ENCODE assay signal across 8 mouse cellular contexts in genomic region chr3:153973171-153973948, GRCm38 (mm10). TPM values are rescaled to one million over a fixed set of nuclear protein-coding genes. Genes with fewer than 3 reads are reported as not detected.
DNase-seq lines count a peak whose midpoint lies in the region; ATAC-seq and TF ChIP-seq lines count a peak whose summit lies in the region.

Gene Slc44a5 (plus strand): TSS chr3:153973436.

- WGBS in embryonic facial prominence, embryonic 11.5 days: under 1% methylated on average over 55 of the region's 66 CpGs
- 2% methylated on average over 63 of the region's 66 CpGs for WGBS in hindbrain, embryonic 14.5 days
- WGBS in liver, embryonic 13.5 days (ENCODE audit: insufficient replicate concordance): 2% methylated on average over 50 of the region's 66 CpGs

- H3K27ac ChIP-seq in ES-E14 (ENCODE audit: insufficient read depth, low read depth, low read length, poor library complexity, severe bottlenecking): no peak within 1 kb of the TSS
- H3K27ac ChIP-seq in embryonic facial prominence, embryonic 11.5 days (replicated peaks; ENCODE audit: low read depth, low read length): no peak within 1 kb of the TSS
- peak within 1 kb of the TSS; percentile 40; the same call in 1 of the 2 replicates for H3K27ac ChIP-seq in hindbrain, embryonic 14.5 days
- H3K27ac ChIP-seq in liver, embryonic 13.5 days: no peak within 1 kb of the TSS

- H3K4me2 ChIP-seq in embryonic facial prominence, embryonic 11.5 days (ENCODE audit: low read depth, low read length): peak within 1 kb of the TSS; percentile 99
- H3K4me2 ChIP-seq in hindbrain, embryonic 14.5 days (replicated peaks): peak within 1 kb of the TSS; percentile 85
- peak within 1 kb of the TSS; percentile 55 for H3K4me2 ChIP-seq in liver, embryonic 13.5 days

- peak; percentile 72 for ATAC-seq in embryonic facial prominence, embryonic 11.5 days (replicated peaks; ENCODE audit: insufficient number of reproducible peaks, low FRiP score, low TSS enrichment, low read depth)
- peak; percentile 89 for ATAC-seq in hindbrain, embryonic 14.5 days (ENCODE audit: low FRiP score)
- ATAC-seq in liver, embryonic 13.5 days (ENCODE audit: low read depth): no peak

- H3K9ac ChIP-seq in ES-E14 (ENCODE audit: insufficient read depth, low read depth, low read length, poor library complexity, severe bottlenecking): peak within 1 kb of the TSS; percentile 45
- peak within 1 kb of the TSS; percentile 70 for H3K9ac ChIP-seq in embryonic facial prominence, embryonic 11.5 days (replicated peaks; ENCODE audit: low read length)
- peak within 1 kb of the TSS; percentile 76 for H3K9ac ChIP-seq in hindbrain, embryonic 14.5 days
- H3K9ac ChIP-seq in liver, embryonic 13.5 days: no peak within 1 kb of the TSS

- DNase-seq in adrenal gland, postnatal 36 days: peak; percentile 27 to 32
- no peak for DNase-seq in adrenal gland, postnatal 4 days (ENCODE audit: low spot score in 2 of 2)
- DNase-seq in ES-E14 (ENCODE audit: low read depth, low spot score): no peak
- DNase-seq in embryonic facial prominence, embryonic 11.5 days (ENCODE audit: low spot score): peak; percentile 35
- peak; percentile 58 for DNase-seq in hindbrain, embryonic 14.5 days (ENCODE audit: low spot score)
- DNase-seq in liver, embryonic 13.5 days: no peak
- DNase-seq in right cerebral cortex, adult 2 months (ENCODE audit: low spot score in 2 of 2): peak; percentile 53
- DNase-seq in spleen, postnatal 14 days (ENCODE audit: low spot score in 2 of 2): no peak

- in situ Hi-C loops in ES-E14 (cut with MboI; ENCODE audit: low sequenced_read_pairs in 2 of 2, unreplicated experiment in 2 of 2): loop anchor here in 1 of 2 experiments (25.0 kb wide), 1 partner anchor 264 kb away; no protein-coding TSS in a partner anchor

- peaks cover 0 to 2% of the 10 kb centered on the region in 2 experiments; a peak in 1 of 4 replicates for H3K4me1 ChIP-seq in ES-E14 (ENCODE audit: control insufficient read depth in 2 of 2, insufficient read depth in 2 of 2, low read length in 2 of 2, poor library complexity in 1 of 2)
- H3K4me1 ChIP-seq in embryonic facial prominence, embryonic 11.5 days (ENCODE audit: control insufficient read depth, insufficient read depth, low read length): no peaks in the 10 kb centered on the region
- peaks cover 11% of the 10 kb centered on the region for H3K4me1 ChIP-seq in hindbrain, embryonic 14.5 days (replicated peaks; ENCODE audit: control insufficient read depth, insufficient read depth, low read length)
- H3K4me1 ChIP-seq in liver, embryonic 13.5 days (replicated peaks): peaks cover 6% of the 10 kb centered on the region

- H3K36me3 ChIP-seq in ES-E14 (ENCODE audit: control insufficient read depth, insufficient read depth, low read length, poor library complexity, severe bottlenecking): no peaks in the 10 kb centered on the region
- H3K36me3 ChIP-seq in embryonic facial prominence, embryonic 11.5 days (replicated peaks; ENCODE audit: control insufficient read depth, insufficient read depth, low read depth, low read length): no peaks in the 10 kb centered on the region
- H3K36me3 ChIP-seq in hindbrain, embryonic 14.5 days (replicated peaks; ENCODE audit: control insufficient read depth, insufficient read depth): no peaks in the 10 kb centered on the region
- H3K36me3 ChIP-seq in liver, embryonic 13.5 days: no peaks in the 10 kb centered on the region

- peaks cover 20% of the 10 kb centered on the region for H3K27me3 ChIP-seq in embryonic facial prominence, embryonic 11.5 days (ENCODE audit: control insufficient read depth, insufficient read depth, low read length)
- no peaks in the 10 kb centered on the region for H3K27me3 ChIP-seq in hindbrain, embryonic 14.5 days (ENCODE audit: control insufficient read depth, insufficient read depth, low read length)
- peaks cover 75% of the 10 kb centered on the region for H3K27me3 ChIP-seq in liver, embryonic 13.5 days

- peak within 1 kb of the TSS; percentile 63 to 70 for H3K4me3 ChIP-seq in ES-E14 (ENCODE audit: insufficient read depth in 1 of 2, low read depth in 1 of 2, low read length in 2 of 2, poor library complexity in 1 of 2, severe bottlenecking in 1 of 2)
- peak within 1 kb of the TSS; percentile 57 for H3K4me3 ChIP-seq in embryonic facial prominence, embryonic 11.5 days (ENCODE audit: low read depth, low read length)
- peak within 1 kb of the TSS; percentile 59 for H3K4me3 ChIP-seq in hindbrain, embryonic 14.5 days (replicated peaks; ENCODE audit: low read length)
- H3K4me3 ChIP-seq in liver, embryonic 13.5 days (replicated peaks): peak within 1 kb of the TSS; percentile 38

- H3K9me3 ChIP-seq in ES-E14 (ENCODE audit: control insufficient read depth, insufficient read depth, low read depth, low read length): no peaks in the 10 kb centered on the region
- no peaks in the 10 kb centered on the region for H3K9me3 ChIP-seq in embryonic facial prominence, embryonic 11.5 days (replicated peaks; ENCODE audit: control insufficient read depth, low read length)
- no peaks in the 10 kb centered on the region for H3K9me3 ChIP-seq in hindbrain, embryonic 14.5 days (ENCODE audit: control insufficient read depth, low read length)
- no peaks in the 10 kb centered on the region for H3K9me3 ChIP-seq in liver, embryonic 13.5 days (replicated peaks)

TF ChIP-seq in ES-E14, 5 proteins besides CTCF, POLR2A, EP300 and RAD21:
- no peak for TF ChIP-seq MAFK (IDR thresholded peaks at IDR 0.05; ENCODE audit: insufficient read depth, low read depth, low read length)
- no peak for TF ChIP-seq ZNF384 (IDR thresholded peaks at IDR 0.05; ENCODE audit: low read depth, low read length)
- TF ChIP-seq ZC3H11A (IDR thresholded peaks at IDR 0.05; ENCODE audit: borderline replicate concordance, low read depth, low read length): no peak
- no peak for TF ChIP-seq CHD2 (IDR thresholded peaks at IDR 0.05; ENCODE audit: low read depth, low read length)
- no peak; the same call in 1 of the 2 replicates for TF ChIP-seq HCFC1 (IDR thresholded peaks at IDR 0.05; ENCODE audit: borderline replicate concordance, insufficient read depth, low read length)

RNA-seq across cellular contexts. Expression of gene Slc44a5, which starts in this region (rescaled TPM):
- total RNA-seq in adrenal gland, postnatal 36 days (2021): under 1 TPM; 0.07 TPM
- under 1 TPM; 0.85 to 0.95 TPM for total RNA-seq in adrenal gland, postnatal 4 days (2021)
- total RNA-seq in ES-E14 (2012; rRNA removed): 0.09 and 0.16 TPM in 2 replicates
- 1.3 and 2.1 TPM in 2 replicates for polyA plus RNA-seq in embryonic facial prominence, embryonic 11.5 days (2014; fragmentation: Nextera tagmentation; extraction: Ambion mirVana)
- 11.3 and 14.0 TPM in 2 replicates for polyA plus RNA-seq in hindbrain, embryonic 14.5 days (2014; fragmentation: Nextera tagmentation; extraction: Ambion mirVana)
- 0.21 and 0.24 TPM in 2 replicates for polyA plus RNA-seq in liver, embryonic 13.5 days (2015; fragmentation: Nextera tagmentation; extraction: Ambion mirVana)

Comparison
In these comparisons a context has a peak if more than half of its experiments do, and no peak if none do; other contexts are left out.
1. Peak in DNase-seq in adrenal gland, postnatal 36 days; RNA of the gene not detected or under 1 TPM.
2. DNase-seq: peak in embryonic facial prominence, embryonic 11.5 days (single experiment), hindbrain, embryonic 14.5 days (single experiment) and right cerebral cortex, adult 2 months (2 of 2); none in adrenal gland, postnatal 4 days (0 of 2), ES-E14 (single experiment), liver, embryonic 13.5 days (single experiment) and spleen, postnatal 14 days (0 of 2).
3. Peak in every context shown above with its lines, with median percentiles within 50 percentile points of each other: H3K4me3 ChIP-seq and H3K4me2 ChIP-seq.